Mouse (Mus musculus) small intestine, adult 2 months (tissue): Measurements from ENCODE around the gene Map3k15.

Experiments
- CTCF ChIP-seq: fragments of 200-500 bp; IDR thresholded peaks from 2 replicates; pipeline ENCODE4 v1.5.1; 2012; ENCODE audit warnings: low read depth, mild to moderate bottlenecking, control low read depth, inconsistent platforms, low read length, moderate library complexity, mixed read lengths; ENCODE audit not compliant: insufficient replicate concordance, insufficient read length; ENCODE audit errors: extremely low read depth
- POLR2A ChIP-seq: fragments of 200-500 bp; IDR thresholded peaks from 2 replicates; pipeline ENCODE4 v1.6.1; 2012; ENCODE audit warnings: low read depth, mild to moderate bottlenecking, control low read depth, inconsistent platforms, low read length, moderate library complexity

DNA sequence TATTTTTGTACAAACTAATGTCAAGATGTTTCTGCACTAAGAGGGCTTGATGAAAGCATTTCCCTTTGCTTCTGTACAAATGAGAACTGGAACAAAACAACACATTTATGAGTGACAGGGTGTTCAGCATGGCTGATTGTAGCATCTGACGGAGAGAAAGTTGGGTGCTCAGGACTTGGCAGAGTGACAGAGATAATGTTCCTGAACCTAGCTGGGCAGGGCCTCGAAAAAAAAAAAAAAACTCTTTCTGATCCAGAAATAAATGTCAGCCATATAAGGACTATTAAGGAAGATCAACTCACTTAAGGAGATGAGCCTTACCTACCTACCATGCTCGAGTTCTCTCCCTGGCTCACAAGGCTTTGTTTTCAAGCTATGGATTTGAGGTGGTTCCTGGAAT is 12.0 kb upstream of the Map3k15 start:
- TF ChIP-seq CTCF (no peak), POLR2A (no peak)
